Mouse (Mus musculus) mature B cell (primary cell): ENCODE results near the gene Hmbs.
"Not testable (repeated sequence)": the region's sequence is repeated elsewhere in the genome, so short reads cannot be mapped to it uniquely, and the experiment has no call there.

Source experiments
- in situ Hi-C: fragments of 300-500 bp; cut with MboI; formaldehyde crosslinking; loops from 2 replicates; pipeline ENCODE4 v1.14.3; 2019

Gene Hmbs

DNA sequence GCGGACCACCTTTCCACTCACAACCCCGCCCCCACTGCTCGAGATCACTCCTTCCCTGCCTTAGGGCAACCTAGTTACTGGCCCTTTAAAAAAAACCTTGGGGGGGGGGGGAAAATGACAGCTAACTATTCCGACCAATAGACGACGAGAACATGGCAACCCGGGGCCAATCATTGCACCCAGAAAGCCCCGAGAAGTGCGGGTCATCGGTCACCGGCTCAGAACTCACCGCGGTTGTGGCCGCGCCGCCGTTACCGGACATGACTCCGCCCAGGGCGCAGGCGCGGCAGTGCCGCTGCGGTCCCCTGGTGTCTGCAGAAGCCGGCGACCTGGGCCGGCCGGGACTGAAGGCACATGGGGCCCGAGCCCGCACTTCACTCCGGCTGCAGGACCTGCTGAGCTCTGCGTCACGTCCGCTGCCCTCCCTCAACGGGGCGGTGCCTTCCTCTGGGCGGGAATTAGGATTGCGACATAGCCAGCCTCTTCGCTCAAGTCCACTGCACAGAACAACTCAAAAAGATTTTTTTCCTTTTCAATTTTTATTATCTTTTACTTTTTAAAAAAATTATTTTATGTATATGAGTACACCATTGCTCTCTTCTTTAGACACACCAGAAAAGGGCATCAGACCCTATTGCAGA lies at the start of gene Hmbs:
Hmbs (minus strand) TSS at position 448 of the 641 bp plus-strand sequence.
- in situ Hi-C loops = loop anchor here (5.0 kb wide), 2 partner anchors 42 to 43 kb away; no protein-coding TSS in a partner anchor

DNA sequence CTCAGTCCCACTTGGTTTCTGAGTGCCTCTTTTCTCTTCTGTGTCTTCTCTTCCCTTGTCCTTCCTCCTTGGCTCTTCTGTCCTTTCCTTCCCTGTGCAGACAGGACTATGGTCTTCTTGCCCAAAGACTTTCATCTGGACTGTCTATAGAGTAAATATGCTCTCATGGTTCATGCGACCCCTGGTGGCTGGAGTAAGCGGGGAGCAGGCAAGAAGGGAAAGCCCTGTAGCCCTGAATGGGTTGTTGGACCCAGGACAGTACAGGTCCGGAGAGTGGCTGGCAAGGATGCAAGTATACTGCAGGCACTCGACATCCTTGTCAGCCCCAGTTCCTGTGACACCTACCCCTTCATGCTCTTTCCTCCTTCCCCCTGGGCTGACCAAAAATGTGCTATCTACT lies 47.4 kb upstream of the Hmbs start:
- in situ Hi-C loops = no loop called here

DNA sequence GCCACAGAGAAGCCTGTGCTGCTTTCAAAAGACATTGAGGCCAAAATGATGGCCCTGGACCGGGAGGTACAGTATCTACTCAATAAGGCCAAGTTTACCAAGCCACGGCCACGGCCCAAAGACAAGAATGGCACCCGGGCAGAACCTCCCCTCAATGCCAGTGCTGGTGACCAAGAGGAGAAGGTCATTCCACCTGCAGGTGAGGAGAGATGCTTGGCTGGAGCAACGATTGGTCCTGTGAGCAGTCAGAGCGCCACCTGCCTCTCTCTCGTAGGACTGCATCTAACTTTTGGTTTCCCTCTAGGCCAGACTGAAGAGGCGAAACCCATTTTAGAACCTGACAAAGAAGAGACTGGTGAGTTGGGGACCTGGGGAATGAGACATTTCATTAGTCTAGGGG lies 45.2 kb upstream of the Hmbs start:
- in situ Hi-C loops = loop anchor here (5.0 kb wide), 1 partner anchor 47 kb away; the partner anchor contains the start of gene Hmbs

DNA sequence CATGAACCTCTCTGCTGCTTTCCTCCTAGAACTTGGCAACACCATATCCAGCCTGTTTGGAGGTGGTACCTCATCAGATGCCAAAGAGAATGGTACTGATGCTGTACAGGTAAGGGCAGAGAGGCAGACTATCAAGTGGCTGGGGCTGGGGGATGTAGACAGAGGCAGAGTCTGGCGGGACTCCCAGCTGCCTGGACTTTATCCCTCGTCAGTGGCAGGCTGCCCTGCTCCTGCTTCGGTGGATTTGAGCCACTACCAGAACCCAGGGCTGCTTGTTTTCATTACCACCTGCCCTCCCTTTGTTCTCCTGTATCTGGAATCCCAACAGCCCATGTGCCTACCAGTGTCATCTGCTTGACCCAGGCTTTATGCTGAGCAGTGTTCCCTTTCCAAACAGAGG lies 43.2 kb upstream of the Hmbs start:
- in situ Hi-C loops = loop anchor here (5.0 kb wide), 1 partner anchor 45 kb away; the partner anchor contains the start of gene Hmbs

DNA sequence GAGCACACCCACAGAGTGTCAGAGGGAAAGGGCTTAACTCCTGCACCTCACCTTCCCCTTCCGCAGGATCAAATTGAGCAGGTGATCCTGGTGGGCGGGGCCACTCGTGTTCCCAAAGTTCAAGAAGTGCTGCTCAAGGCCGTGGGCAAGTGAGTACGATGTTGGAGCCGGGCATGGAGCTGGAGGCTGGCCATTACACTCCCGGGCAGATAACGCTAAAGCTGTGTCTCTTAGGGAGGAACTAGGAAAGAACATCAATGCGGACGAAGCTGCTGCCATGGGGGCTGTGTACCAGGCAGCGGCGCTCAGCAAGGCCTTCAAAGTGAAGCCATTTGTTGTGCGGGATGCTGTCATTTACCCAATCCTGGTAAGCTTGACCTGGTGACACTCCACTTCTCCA lies 40.6 kb upstream of the Hmbs start:
- in situ Hi-C loops = no loop called here

DNA sequence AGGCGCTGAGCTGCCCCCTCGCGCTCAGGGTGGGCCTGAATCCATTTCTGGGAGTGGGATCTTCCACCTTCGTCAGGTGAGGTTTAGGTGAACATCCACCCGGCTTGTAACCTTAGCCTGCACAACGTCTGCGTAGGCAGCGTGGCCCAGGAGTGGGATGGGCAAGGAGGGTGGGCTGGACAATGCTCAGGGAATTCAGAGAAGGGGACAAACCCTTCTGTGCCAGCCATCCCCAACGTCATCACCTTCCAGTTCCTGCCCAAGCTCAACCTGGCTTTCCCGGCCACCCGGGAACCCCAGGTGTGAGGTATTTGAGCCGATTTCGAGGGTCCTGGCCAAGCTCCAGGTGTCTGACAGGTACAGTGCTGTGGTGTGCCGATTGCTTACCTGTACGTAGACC lies 35.8 kb upstream of the Hmbs start:
- in situ Hi-C loops = no loop called here

DNA sequence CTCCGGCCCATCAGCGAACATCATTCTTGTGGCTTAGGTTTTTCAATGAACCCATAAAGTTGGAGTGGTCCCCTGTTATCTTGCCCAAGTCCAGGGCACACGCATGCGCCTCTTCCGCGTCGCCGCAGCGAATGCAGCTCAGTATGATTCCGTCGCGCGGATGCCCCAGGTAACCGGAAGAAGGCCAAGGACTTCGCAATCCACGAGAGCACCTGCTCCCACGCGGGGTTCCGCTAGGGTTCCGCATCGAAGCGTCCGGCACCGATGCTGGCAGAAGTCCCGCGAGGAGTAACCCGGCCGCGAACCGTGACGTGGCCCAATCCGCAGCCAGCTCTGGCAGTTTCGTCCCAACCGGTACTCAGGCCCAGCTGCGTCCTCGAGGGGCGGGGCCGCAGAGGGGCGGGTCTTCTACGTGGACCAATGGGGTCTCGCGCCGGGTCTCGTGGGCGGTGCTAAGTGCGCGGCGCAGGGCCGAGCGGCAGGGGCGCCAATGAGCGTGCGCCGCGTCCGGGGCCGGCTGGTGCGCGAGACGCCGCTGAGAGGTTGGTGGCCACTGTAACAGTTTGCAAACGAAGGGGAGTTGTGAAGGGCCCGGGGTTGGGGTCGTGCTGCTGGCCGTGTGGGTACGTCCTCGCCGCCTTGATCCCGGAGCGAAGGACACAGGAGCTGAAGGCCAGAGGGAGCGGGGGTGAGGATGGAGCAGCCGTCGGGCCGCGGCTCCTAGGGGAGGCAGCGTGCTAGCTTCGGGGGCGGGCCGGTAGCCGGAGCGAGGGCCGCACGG lies 35.2 kb upstream of the Hmbs start, which contains the start of gene Hyou1:
Hyou1 (plus strand) TSS at position 437 of the 781 bp plus-strand sequence.
- in situ Hi-C loops = no loop called here

DNA sequence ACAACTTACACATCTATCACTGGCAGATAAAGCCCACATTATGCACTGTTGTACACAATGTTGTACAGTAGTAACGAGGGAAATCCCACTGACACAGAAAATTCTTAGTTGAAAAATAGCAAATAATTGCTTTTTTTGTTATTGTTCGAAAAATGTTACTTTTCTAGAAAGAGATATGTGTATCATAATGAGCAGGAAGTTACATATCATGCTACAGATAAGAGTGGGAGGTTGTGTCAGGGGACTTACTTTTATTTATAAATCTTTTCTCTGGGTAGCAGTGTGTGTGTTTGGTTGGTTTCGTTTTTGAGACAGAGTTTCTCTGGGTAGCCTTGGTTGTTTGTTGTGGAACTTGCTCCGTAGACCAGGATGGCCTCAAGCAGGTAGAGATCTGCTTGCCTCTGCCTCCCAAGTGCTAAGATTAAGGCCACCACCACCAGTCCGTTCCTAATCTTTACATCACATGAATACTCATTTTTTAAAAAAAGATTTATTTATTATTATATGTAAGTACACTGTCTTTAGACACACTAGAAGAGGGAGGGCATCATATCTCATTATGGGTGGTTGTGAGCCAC lies 34.2 kb upstream of the Hmbs start:
- in situ Hi-C loops = no loop called here

DNA sequence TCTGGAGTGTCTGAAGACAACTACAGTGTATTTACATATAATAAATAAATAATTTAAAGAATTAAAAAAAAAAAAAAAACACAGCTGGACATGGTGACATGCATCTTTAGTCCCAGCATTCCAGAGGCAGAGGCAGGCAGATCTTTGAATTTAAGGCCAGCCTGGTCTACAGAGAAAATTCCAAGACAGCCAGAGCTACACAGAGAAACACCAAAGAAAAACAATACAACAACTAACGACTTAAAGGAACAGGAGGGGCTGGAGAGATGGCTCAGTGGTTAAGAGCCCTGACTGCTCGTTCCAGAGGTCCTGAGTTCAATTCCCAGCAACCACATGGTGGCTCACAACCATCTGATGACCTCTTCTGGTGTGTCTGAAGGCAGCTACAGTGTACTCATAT lies 33.3 kb upstream of the Hmbs start:
- in situ Hi-C loops = not testable (repeated sequence)

DNA sequence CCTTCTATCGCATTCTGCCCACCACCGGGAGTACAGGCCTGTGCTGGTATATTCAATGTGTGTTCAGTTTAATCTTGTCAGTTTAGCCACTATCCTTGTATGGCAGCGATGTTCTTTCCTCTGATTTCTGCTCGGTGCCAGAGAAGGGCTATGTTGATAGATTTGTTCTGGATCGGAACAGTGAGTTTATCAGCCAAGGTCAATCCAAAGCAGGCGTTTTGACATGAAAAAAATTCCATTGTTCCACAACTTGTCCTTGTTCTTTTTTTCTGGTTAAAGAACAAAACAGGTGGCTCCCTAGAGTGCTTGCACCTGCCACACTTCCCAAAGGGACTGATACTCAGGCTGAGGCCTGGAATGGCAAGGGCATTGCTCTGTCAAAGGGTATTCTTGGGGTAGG lies 32.1 kb upstream of the Hmbs start:
- in situ Hi-C loops = no loop called here

DNA sequence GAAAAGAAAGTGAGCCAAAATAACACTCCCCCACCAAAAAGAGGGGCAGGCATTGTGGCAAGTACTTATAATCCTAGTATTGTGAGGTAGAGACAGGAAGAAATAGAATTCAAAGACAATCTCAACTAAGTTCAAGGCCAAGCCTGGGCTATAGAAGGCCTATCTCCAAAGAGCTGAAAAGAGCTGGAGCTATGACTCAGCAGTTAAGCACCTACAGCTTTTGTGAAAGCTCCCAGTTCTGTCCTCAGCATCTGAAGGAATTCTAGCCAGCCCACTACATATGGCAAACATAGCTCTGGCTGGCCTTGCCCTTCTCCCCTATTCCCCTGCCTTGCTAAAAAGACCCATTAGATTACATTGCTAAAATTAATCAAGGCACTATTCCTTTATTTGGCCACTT lies 29.4 kb upstream of the Hmbs start:
- in situ Hi-C loops = no loop called here

DNA sequence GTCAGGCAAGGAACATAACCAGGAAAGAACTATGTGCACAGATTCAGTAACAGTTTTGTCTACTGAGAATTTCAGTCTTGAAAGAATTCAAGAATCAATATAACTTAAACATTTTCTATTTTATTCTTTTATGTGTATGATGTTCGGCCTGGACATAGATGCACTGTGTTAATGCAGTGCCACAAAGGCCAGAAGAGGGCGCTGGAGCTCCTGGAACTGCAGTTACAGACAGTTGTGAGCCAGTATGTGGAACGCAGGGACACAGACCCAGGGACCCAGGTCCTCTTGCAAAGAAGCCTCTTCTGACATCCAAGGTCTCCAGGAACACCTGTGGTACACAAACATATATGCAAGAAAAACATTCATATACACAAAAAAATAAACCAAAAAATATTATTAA lies 20.5 kb upstream of the Hmbs start:
- in situ Hi-C loops = no loop called here

DNA sequence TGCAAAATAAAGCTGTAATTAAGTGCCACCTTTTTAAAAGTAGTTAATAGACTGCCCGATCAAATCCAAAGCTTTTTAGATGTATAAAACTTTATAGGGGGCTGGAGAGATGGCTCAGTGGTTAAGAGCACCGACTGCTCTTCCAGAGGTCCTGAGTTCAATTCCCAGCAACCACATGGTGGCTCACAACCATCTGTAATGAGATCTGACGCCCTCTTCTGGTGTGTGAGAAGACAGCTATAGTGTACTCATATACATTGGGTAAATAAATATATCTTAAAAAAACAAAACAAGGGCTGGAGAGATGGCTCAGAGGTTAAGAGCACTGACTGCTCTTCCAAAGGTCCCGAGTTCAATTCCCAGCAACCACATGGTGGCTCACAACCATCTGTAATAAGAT lies 17.9 kb upstream of the Hmbs start:
- in situ Hi-C loops = not testable (repeated sequence)

DNA sequence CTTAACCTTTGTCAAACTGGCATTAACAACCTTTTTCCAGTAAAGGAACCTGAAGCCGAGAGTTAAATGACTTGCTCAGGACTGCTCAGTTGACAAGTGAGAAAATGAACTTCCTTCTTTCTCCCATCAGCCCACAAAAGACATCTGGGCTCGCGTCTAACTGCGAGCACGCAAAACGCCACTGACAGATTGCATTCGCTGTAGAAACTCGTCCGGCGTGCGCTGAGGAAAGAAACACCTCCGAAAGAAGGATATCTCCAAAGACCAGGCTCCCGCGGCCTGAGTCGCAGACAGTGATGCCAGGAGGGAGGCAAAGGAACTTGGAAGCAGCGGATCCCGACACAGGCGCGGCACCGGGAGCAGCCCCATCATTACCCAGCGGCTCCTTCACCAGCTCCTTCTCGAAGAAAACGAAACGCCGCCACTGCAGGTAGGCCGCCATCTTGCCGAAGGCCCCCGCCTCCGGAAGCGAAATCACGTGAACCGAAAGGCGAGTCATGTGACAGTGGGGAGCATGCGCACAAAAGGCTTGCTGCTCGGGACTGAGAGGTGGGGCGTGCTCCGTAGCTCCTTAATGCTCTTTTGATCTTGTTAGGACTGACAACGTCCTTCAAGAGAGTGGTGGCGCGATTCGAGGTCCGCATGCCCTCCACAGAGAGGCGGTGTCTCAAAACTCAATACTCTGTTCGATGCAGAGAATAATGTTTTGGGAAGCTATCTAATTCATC lies 17.3 kb upstream of the Hmbs start, which contains the start of gene Vps11:
Vps11 (minus strand) TSS at position 481 of the 728 bp plus-strand sequence.
- in situ Hi-C loops = no loop called here

DNA sequence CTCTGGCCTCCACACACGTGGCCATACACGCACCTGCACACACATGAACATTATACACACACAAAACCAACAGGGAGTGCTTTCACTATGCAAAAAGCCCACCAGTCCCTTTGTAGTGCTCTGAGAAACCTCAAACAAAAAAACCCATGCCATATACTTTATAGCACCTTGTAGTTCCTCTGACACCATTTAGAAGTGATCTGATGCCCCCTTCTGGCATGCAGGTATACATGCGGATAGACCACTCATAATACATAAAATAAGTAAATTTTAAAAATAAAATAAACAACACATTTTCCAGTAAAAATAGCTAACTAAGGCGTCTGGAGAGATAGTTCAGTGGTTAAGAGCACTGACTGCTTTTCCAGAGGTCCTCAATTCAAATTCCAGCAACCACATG lies 13.2 kb upstream of the Hmbs start:
- in situ Hi-C loops = no loop called here

DNA sequence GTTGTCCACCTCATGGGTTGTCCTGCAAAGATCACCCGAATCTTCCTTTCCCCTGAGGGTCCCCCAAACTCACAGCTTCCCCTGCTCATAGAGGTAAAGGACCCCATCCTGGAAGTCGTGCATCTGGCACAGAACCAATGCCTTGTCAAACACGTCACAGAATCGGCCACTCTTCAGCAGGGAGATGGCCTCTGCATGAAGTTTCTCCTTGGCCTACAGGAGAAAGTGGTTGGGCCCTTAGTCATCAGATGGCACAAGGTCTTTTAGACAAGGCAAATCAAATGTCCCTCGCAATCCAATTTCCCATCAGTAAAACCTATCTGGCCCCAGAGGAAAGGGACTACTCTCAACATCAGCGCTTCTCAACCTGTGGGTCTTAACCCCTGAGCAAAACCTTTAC lies 9.1 kb upstream of the Hmbs start:
- in situ Hi-C loops = no loop called here

DNA sequence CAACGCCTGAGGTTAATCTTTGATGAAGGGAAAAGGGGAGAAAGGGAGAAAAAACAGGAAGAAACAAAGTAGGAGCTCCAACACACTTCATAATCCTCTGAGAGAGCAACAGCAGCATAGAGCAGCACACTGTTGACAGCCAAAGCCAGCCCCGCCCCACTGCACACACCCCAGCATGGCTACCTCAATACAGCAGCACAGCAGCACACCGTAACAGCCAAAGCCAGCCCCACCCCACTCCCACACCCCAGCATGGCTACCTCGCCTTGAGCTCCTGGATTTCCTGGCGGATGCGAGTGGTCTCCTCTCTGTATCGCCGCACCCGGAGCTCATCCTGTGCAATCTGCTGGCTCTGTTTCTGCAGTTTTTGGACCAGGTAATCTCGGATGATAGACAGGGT lies 8.3 kb upstream of the Hmbs start:
- in situ Hi-C loops = no loop called here

DNA sequence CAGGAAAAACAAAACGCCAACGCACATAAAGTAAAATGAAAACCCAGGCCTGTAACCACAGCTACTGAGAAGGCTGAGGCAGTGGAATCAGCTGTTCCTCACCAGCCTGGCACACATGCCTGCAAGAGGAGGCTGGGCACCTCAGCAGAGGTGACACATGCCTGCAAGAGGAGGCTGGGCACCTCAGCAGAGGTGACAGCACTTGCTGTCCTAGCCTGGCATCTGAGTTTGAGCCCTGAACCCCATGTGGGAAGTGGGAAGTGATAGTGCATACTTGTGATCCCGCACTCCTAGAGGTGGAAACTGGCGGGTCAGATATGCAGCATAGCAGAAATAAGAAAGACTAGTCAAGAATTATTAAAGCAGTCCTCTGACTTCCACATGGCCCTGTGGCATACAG lies 7.4 kb upstream of the Hmbs start:
- in situ Hi-C loops = no loop called here

DNA sequence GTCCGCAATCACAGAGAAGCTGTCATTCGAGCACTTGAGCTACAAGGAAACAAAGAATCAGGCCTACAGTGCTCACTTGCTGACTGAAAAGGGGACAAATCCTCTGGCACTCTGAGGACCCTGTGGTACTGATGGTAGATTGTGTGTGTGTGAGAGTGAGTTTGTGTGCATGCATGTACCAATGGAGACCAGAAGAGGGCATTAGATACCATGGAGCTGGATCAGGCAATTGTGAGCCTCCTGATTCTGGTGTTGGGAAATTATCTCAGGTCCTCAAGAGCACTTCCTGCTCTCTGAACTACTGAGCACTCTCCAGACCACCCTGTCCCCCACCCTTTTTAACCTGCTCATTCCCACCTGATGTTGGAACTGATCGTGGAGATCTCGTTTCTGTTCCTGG lies 4.5 kb upstream of the Hmbs start:
- in situ Hi-C loops = no loop called here

DNA sequence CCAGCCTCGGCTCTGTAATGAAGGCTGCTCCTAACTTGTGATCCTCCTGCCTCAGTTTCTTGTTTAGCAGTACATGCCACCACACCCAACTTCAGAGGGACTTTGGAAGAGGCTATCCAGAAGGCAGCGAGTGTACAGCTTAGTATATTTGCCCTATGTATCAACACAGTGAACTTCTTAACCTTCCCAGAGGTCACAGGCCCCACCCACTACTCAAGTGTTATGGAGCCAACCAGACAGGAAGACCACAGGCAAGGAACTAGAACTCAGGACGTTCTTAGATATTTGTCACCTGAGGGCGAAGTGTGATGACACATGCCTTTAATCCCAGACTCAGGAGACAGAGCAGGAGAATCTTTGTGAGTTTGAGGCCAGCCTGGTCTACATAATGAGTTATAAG lies 3.6 kb upstream of the Hmbs start:
- in situ Hi-C loops = no loop called here

DNA sequence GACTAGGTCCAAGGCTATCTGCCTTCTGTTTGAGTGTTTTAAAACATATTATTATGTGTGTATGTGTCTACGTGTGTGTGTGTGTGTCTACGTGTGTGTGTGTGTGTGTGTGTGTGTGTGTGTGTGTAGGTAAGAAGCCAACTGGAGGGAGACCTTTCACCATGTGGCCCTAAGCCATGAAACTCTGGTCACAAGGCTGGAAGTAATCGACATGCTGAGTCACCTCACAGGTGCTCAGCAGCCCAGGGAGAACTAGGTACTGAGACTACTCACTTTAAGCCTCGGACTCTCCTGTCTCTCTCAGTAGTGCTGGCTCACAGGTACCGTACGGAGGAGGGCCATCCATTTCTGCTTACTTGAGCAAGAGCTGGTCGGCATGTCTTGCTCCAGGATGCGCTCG lies 3.1 kb upstream of the Hmbs start:
- in situ Hi-C loops = no loop called here
